Mouse (Mus musculus) kidney, embryonic 16.5 days (tissue): Measurements from ENCODE around the gene Skap2. TPM values are rescaled to one million over a fixed set of nuclear protein-coding genes. Genes with fewer than 3 reads are reported as not detected.

Source experiments
- ATAC-seq: fragments of 200-750 bp; cut with Nextera tagmentation; 2 replicates; pipeline ENCODE4 v1.8.0; 2017; ENCODE audit warnings: moderate TSS enrichment; ENCODE audit not compliant: low FRiP score, low TSS enrichment
- H3K27ac ChIP-seq: fragments of 300-500 bp; sonication (generic); 2 replicates; pipeline ENCODE4 v1.5.1; 2014; ENCODE audit warnings: low read length
- H3K27me3 ChIP-seq: fragments of 300-500 bp; sonication (generic); 2 replicates; pipeline ENCODE4 v1.6.1; 2014; ENCODE audit warnings: low read length, control low read depth, mixed read lengths; ENCODE audit not compliant: insufficient read depth
- H3K36me3 ChIP-seq: fragments of 300-500 bp; sonication (generic); 2 replicates; pipeline ENCODE4 v1.6.1; 2014; ENCODE audit warnings: low read length, control low read depth, mixed read lengths; ENCODE audit not compliant: insufficient read depth
- H3K4me1 ChIP-seq: fragments of 300-500 bp; sonication (generic); 2 replicates; pipeline ENCODE4 v1.6.1; 2014; ENCODE audit warnings: low read length, control low read depth, mixed read lengths; ENCODE audit not compliant: insufficient read depth
- H3K4me2 ChIP-seq: fragments of 300-500 bp; sonication (generic); replicated peaks from 2 replicates; pipeline ENCODE4 v1.6.1; 2014; ENCODE audit warnings: low read depth, low read length
- H3K4me3 ChIP-seq: fragments of 300-500 bp; sonication (generic); 2 replicates; pipeline ENCODE4 v1.5.1; 2014; ENCODE audit warnings: mild to moderate bottlenecking, low read length
- H3K9ac ChIP-seq: fragments of 300-500 bp; sonication (generic); replicated peaks from 2 replicates; pipeline ENCODE4 v1.6.1; 2014; ENCODE audit warnings: low read length
- H3K9me3 ChIP-seq: fragments of 300-500 bp; sonication (generic); 2 replicates; pipeline ENCODE4 v1.6.1; 2016; ENCODE audit warnings: low read length, control low read depth
- WGBS: fragments of 180-500 bp; shearing (Covaris S2); extraction: QIAGEN DNeasy Blood & Tissue Kit; methylation state at CpG from one replicate; pipeline ENCODE4 v1.1.7; 2014; 5-methylcytosine and 5-hydroxymethylcytosine counted together
- polyA plus RNA-seq: library from polyadenylated mRNA; unstranded; fragments of >200 nt; fragmentation: Nextera tagmentation; extraction: Ambion mirVana; gene quantifications from 2 replicates; pipeline ENCODE4 v1.2.1, GENCODE M21; 2015

Gene Skap2
- polyA plus RNA-seq, 1 experiment from 2014 or later, result 36.8 TPM

- H3K36me3 ChIP-seq, result no peaks in the 10 kb centered on the region
- H3K4me2 ChIP-seq, result no peak overlapping the region
- 70% methylated on average over 3 of the region's 3 CpGs for WGBS
- H3K4me1 ChIP-seq, result no peaks in the 10 kb centered on the region
- peaks cover 25% of the 10 kb centered on the region for H3K27me3 ChIP-seq
- H3K4me3 ChIP-seq, result no peak overlapping the region
- no peak for ATAC-seq
- H3K27ac ChIP-seq, result no peak overlapping the region
- H3K9ac ChIP-seq, result no peak overlapping the region
- H3K9me3 ChIP-seq, result no peaks in the 10 kb centered on the region
These were observed 174.2 kb downstream of the Skap2 start for GRCm38 (mm10) chr6:51838177-51838576.

GRCm38 (mm10) chr6:51833362-51833761, 179.0 kb downstream of the Skap2 start:
- Histone ChIP-seq H3K27me3 (peaks cover 6% of the 10 kb centered on the region), H3K4me2 (no peak overlapping the region), H3K4me3 (no peak overlapping the region), H3K27ac (no peak overlapping the region), H3K4me1 (0 out of 2 replicates have a peak, but pooled peaks cover 3% of the 10 kb centered on the region), H3K9me3 (no peaks in the 10 kb centered on the region), H3K36me3 (no peaks in the 10 kb centered on the region), H3K9ac (no peak overlapping the region)
- 71% methylated on average over 2 of the region's 2 CpGs for WGBS
- ATAC-seq, result no peak

GRCm38 (mm10) chr6:51825621-51826021, 186.7 kb downstream of the Skap2 start:
- Histone ChIP-seq H3K4me2 (no peak overlapping the region), H3K27ac (no peak overlapping the region), H3K36me3 (no peaks in the 10 kb centered on the region), H3K4me3 (no peak overlapping the region), H3K9ac (no peak overlapping the region), H3K27me3 (no peaks in the 10 kb centered on the region), H3K4me1 (peaks cover 5% of the 10 kb centered on the region; the same call in 1 of the 2 replicates), H3K9me3 (no peaks in the 10 kb centered on the region)
- 65% methylated on average over 4 of the region's 4 CpGs for WGBS
- ATAC-seq, result no peak

GRCm38 (mm10) chr6:51824136-51824830, 188.1 kb downstream of the Skap2 start:
- 47% methylated on average over 9 of the region's 9 CpGs for WGBS
- ATAC-seq, result peak; percentile 51; the same call in 1 of the 2 replicates

GRCm38 (mm10) chr6:51822049-51822448, 190.3 kb downstream of the Skap2 start:
- Histone ChIP-seq H3K4me1 (peaks cover 5% of the 10 kb centered on the region; the same call in 1 of the 2 replicates), H3K9ac (no peak overlapping the region), H3K9me3 (peaks cover 10% of the 10 kb centered on the region; the same call in 1 of the 2 replicates), H3K27ac (no peak overlapping the region), H3K27me3 (no peaks in the 10 kb centered on the region), H3K4me2 (no peak overlapping the region), H3K4me3 (no peak overlapping the region), H3K36me3 (no peaks in the 10 kb centered on the region)
- 63% methylated on average over 4 of the region's 4 CpGs for WGBS
- no peak for ATAC-seq

More at GRCm38 (mm10) chr6:51824136-51824830, 188.1 kb downstream of the Skap2 start:
- H3K9ac ChIP-seq, result no peak overlapping the region
- H3K4me1 ChIP-seq, result peaks cover 5% of the 10 kb centered on the region; the same call in 1 of the 2 replicates
- H3K9me3 ChIP-seq, result no peaks in the 10 kb centered on the region
- H3K4me2 ChIP-seq, result no peak overlapping the region
- no peaks in the 10 kb centered on the region for H3K36me3 ChIP-seq
- no peak overlapping the region for H3K27ac ChIP-seq
- H3K27me3 ChIP-seq, result no peaks in the 10 kb centered on the region
- H3K4me3 ChIP-seq, result no peak overlapping the region

- Histone ChIP-seq H3K9me3 (peaks cover 10% of the 10 kb centered on the region; the same call in 1 of the 2 replicates), H3K4me3 (no peak overlapping the region), H3K4me1 (peaks cover 5% of the 10 kb centered on the region; the same call in 1 of the 2 replicates), H3K36me3 (no peaks in the 10 kb centered on the region), H3K27me3 (no peaks in the 10 kb centered on the region), H3K4me2 (no peak overlapping the region), H3K27ac (no peak overlapping the region), H3K9ac (no peak overlapping the region)
- no peak for ATAC-seq
- WGBS, result 77% methylated on average over 5 of the region's 5 CpGs
These were observed 191.5 kb downstream of the Skap2 start for GRCm38 (mm10) chr6:51820853-51821252.

GRCm38 (mm10) chr6:51816892-51817621, 195.3 kb downstream of the Skap2 start:
- peaks cover 10% of the 10 kb centered on the region; the same call in 1 of the 2 replicates for H3K9me3 ChIP-seq
- H3K4me2 ChIP-seq, result no peak overlapping the region
- no peak for ATAC-seq
- no peaks in the 10 kb centered on the region for H3K4me1 ChIP-seq
- H3K36me3 ChIP-seq, result no peaks in the 10 kb centered on the region
- no peak overlapping the region for H3K4me3 ChIP-seq
- no peaks in the 10 kb centered on the region; the same call in 1 of the 2 replicates for H3K27me3 ChIP-seq
- no peak overlapping the region for H3K9ac ChIP-seq
- H3K27ac ChIP-seq, result no peak overlapping the region
- 73% methylated on average over 6 of the region's 6 CpGs for WGBS

GRCm38 (mm10) chr6:51810906-51811305, 201.4 kb downstream of the Skap2 start:
- no peak overlapping the region for H3K9ac ChIP-seq
- WGBS, result 86% methylated on average over 4 of the region's 4 CpGs
- H3K36me3 ChIP-seq, result no peaks in the 10 kb centered on the region
- no peak overlapping the region for H3K27ac ChIP-seq
- H3K27me3 ChIP-seq, result peaks cover 3% of the 10 kb centered on the region
- no peaks in the 10 kb centered on the region for H3K9me3 ChIP-seq
- no peak for ATAC-seq
- H3K4me1 ChIP-seq, result peaks cover 2% of the 10 kb centered on the region
- no peak overlapping the region for H3K4me3 ChIP-seq
- H3K4me2 ChIP-seq, result no peak overlapping the region

- H3K27me3 ChIP-seq, result peaks cover 3% of the 10 kb centered on the region; the same call in 1 of the 2 replicates
- H3K4me1 ChIP-seq, result peaks cover 7% of the 10 kb centered on the region
- WGBS, result 68% methylated on average over 12 of the region's 12 CpGs
- H3K4me3 ChIP-seq, result no peak overlapping the region
- H3K4me2 ChIP-seq, result no peak overlapping the region
- no peak overlapping the region for H3K9ac ChIP-seq
- no peaks in the 10 kb centered on the region for H3K36me3 ChIP-seq
- no peak overlapping the region for H3K27ac ChIP-seq
- no peak for ATAC-seq
- no peaks in the 10 kb centered on the region for H3K9me3 ChIP-seq
These were observed 203.1 kb downstream of the Skap2 start for GRCm38 (mm10) chr6:51809164-51809824.
